Mouse (Mus musculus): ENCODE data around the gene Mypn. TPM values are rescaled to one million over a fixed set of nuclear protein-coding genes. Genes with fewer than 3 reads are reported as not detected.

Gene Mypn
- total and polyA plus RNA-seq, 3 experiments = 0.17 to 0.81 (median 0.39) TPM

DNA sequence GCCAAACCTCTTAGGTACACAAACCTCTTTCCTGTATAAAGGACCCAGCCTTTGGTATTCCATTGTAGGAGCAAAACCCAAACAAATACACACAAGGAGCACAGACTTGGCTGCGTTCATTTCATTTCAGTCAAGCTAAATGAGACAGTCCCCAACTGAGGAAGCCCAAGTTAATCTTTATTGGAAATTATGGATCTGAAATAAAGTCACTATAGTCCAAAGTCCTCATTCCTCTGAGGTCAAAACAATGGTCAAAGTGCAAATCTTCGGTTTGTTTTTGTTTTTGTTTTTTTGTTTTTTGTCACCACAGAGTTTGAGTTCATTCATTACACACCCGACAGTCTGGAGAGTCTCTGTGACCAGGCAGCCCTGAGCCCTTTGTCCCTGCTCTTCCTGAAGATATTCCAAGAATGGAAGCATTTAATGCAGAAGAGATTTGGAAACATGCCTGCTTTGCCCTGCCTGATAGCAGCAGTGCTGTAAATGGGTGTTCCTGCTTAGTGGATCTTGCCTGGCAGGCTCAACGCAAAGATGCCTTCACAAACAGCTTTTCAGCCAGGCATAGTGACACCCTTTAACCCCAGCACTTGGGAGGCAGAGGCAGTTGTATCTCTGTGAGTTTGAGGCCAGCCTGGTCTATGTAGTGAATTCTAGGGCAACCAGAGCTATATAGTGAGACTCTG lies 47.9 kb downstream of the Mypn start:
- TF ChIP-seq EP300 (IDR thresholded peaks at IDR 0.05; ENCODE audit: low read length) (no peak), CHD2 (IDR thresholded peaks at IDR 0.05; ENCODE audit: low read length) (no peak), HCFC1 (IDR thresholded peaks at IDR 0.05; ENCODE audit: low read depth, low read length) (no peak), ZMIZ1 (IDR thresholded peaks at IDR 0.05; ENCODE audit: low read depth, low read length) (no peak), GABPA (IDR thresholded peaks at IDR 0.05; ENCODE audit: insufficient replicate concordance, low read depth, low read length) (no peak), CTCF (conservative IDR thresholded peaks at IDR 0.05 in 1 of 2, IDR thresholded peaks at IDR 0.05 in 1 of 2; ENCODE audit: low read depth in 2 of 2, low read length in 2 of 2) (no peak), ZNF384 (IDR thresholded peaks at IDR 0.05; ENCODE audit: low read depth, low read length) (no peak), MAFK (IDR thresholded peaks at IDR 0.05; ENCODE audit: insufficient replicate concordance, low read length) (no peak), PAX5 (IDR thresholded peaks at IDR 0.05; ENCODE audit: low read length) (no peak), JUN (IDR thresholded peaks at IDR 0.05; ENCODE audit: insufficient read depth, low read depth, low read length) (no peak), MYC (IDR thresholded peaks at IDR 0.05; ENCODE audit: low read depth, low read length) (no peak), UBTF (IDR thresholded peaks at IDR 0.05; ENCODE audit: low read depth, low read length) (no peak), MEF2A (IDR thresholded peaks at IDR 0.05; ENCODE audit: borderline replicate concordance, low read depth, low read length) (no peak), IRF4 (IDR thresholded peaks at IDR 0.05; ENCODE audit: low read depth, low read length) (no peak), POLR2AphosphoS2 (IDR thresholded peaks at IDR 0.05; ENCODE audit: low read depth, low read length) (no peak)
- H3K9me3 ChIP-seq (replicated peaks; ENCODE audit: low read length) = no peaks in the 10 kb centered on the region
- in situ Hi-C loops (cut with MboI; ENCODE audit: low pct_ligation_motif_present, low pct_unique_long_range_greater_than_20kb, low sequenced_read_pairs) (loop anchor here (10.0 kb wide), 2 partner anchors 99 to 149 kb away; no protein-coding TSS in a partner anchor), dilution Hi-C loops (cut with MboI; ENCODE audit: extremely low pct_ligation_motif_present, extremely low pct_unique_long_range_greater_than_20kb, low sequenced_read_pairs) (no loop called here)
- no peak for DNase-seq (ENCODE audit: extremely low read depth)
- no peak overlapping the region for H3K4me3 ChIP-seq (replicated peaks in 1 of 3; ENCODE audit: low read depth in 2 of 3, low read length in 2 of 3, poor library complexity in 1 of 3)
- H3K9ac ChIP-seq (ENCODE audit: insufficient read depth, low read depth) = no peak overlapping the region
- no peak overlapping the region for H3K4me2 ChIP-seq (ENCODE audit: insufficient read depth, low read depth, poor library complexity, severe bottlenecking)
- peaks cover 3 to 7% of the 10 kb centered on the region in 2 experiments; a peak in 3 of 4 replicates for H3K4me1 ChIP-seq (ENCODE audit: control insufficient read depth in 1 of 2, insufficient read depth in 2 of 2)
- no peaks in the 10 kb centered on the region for H3K79me2 ChIP-seq (replicated peaks; ENCODE audit: control insufficient read depth, extremely low read depth, insufficient read depth, poor library complexity, severe bottlenecking)
- no peaks in the 10 kb centered on the region for H3K27me3 ChIP-seq (replicated peaks)
- H3K36me3 ChIP-seq (replicated peaks in 1 of 2; ENCODE audit: control insufficient read depth in 1 of 2, insufficient read depth in 1 of 2, low read length in 1 of 2) = no peaks in the 10 kb centered on the region
- H3K27ac ChIP-seq (ENCODE audit: insufficient read depth, low read depth) = no peak overlapping the region

DNA sequence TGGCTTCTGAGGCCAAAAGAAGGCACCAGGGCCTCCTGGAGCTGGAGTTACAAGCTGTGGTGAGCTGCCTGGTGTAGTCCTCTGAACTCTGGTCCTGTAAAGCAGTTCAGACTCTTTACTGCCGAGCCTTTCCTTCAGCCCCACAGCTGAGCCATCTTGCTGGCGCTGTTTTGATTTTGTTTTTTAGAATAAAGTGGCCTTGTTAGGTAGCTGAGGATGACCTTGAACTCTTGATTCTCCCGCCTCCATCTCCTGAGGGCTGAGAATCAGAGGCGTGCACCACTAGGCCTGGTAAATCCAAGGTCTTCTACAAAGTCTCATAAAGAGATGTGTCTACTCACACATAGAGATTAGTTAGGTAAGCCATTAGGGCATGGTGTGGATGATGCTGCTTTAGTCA lies 49.0 kb downstream of the Mypn start:
- no peak for DNase-seq (ENCODE audit: extremely low read depth)
- no peak for TF ChIP-seq MAZ (IDR thresholded peaks at IDR 0.05; ENCODE audit: low read depth, low read length)
- Histone ChIP-seq H3K27ac (ENCODE audit: insufficient read depth, low read depth) (no peak overlapping the region), H3K4me1 (ENCODE audit: control insufficient read depth in 1 of 2, insufficient read depth in 2 of 2) (peaks cover 3 to 7% of the 10 kb centered on the region in 2 experiments; a peak in 3 of 4 replicates), H3K4me3 (replicated peaks in 1 of 3; ENCODE audit: low read depth in 2 of 3, low read length in 2 of 3, poor library complexity in 1 of 3) (no peak overlapping the region), H3K79me2 (replicated peaks; ENCODE audit: control insufficient read depth, extremely low read depth, insufficient read depth, poor library complexity, severe bottlenecking) (no peaks in the 10 kb centered on the region), H3K4me2 (ENCODE audit: insufficient read depth, low read depth, poor library complexity, severe bottlenecking) (no peak overlapping the region), H3K27me3 (replicated peaks) (no peaks in the 10 kb centered on the region), H3K36me3 (replicated peaks in 1 of 2; ENCODE audit: control insufficient read depth in 1 of 2, insufficient read depth in 1 of 2, low read length in 1 of 2) (no peaks in the 10 kb centered on the region), H3K9ac (ENCODE audit: insufficient read depth, low read depth) (no peak overlapping the region), H3K9me3 (replicated peaks; ENCODE audit: low read length) (no peaks in the 10 kb centered on the region)
- in situ Hi-C loops (cut with MboI; ENCODE audit: low pct_ligation_motif_present, low pct_unique_long_range_greater_than_20kb, low sequenced_read_pairs) = loop anchor here (5.0 to 10.0 kb wide), 3 partner anchors 100 to 228 kb away; partner anchors contain the start of genes Dnajc12 and Sirt1
- dilution Hi-C loops (cut with MboI; ENCODE audit: extremely low pct_ligation_motif_present, extremely low pct_unique_long_range_greater_than_20kb, low sequenced_read_pairs) = no loop called here

All from CH12.LX (cell line).